Mouse (Mus musculus): ENCODE measurements at regions not wholly inside any gene's neighbourhood (a gene's known extent, or its start where the extent isn't known, plus 50 kb on each side); places are given as distances from the start of the nearest gene placed in this dataset.

DNA sequence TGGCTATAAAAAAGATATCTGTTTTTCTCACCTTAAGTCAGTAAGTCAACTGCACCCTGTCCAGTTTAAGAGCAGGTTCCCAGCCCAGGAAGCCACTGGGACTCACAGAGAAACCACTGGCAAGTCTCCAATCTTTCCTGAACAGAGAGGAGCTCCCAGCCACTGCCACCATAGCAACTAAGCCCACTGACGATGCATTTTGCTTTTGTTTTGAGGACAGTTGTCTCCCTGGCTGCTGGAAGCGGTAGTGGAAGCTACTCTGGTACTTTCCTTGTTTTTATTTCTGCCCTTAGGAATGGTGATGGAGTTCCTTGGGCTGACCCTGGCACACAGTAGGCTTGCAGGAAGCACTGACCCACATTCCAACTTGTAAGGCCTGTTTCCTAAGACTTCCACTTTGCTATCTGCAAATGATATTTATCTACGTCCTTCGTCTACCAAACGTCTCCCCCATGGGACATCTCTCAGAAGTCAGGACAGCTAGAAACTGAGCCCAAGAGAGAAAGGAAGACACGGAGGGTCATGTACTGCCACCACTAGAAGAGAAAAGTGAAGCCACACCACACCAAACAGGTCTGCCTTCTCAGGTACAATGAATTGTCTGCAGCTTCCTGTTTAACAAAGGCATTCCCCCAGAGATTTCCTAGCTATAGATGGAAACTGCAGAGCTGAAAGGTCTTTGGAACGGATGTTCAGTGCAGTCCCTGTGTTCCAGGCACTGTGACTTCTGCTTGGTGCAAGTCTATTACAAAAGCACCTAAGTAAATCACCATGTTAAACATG lies 125.7 kb upstream of the Fmo9 start:
- DNase-seq (ENCODE audit: low read depth, low spot score) = no peak

DNA sequence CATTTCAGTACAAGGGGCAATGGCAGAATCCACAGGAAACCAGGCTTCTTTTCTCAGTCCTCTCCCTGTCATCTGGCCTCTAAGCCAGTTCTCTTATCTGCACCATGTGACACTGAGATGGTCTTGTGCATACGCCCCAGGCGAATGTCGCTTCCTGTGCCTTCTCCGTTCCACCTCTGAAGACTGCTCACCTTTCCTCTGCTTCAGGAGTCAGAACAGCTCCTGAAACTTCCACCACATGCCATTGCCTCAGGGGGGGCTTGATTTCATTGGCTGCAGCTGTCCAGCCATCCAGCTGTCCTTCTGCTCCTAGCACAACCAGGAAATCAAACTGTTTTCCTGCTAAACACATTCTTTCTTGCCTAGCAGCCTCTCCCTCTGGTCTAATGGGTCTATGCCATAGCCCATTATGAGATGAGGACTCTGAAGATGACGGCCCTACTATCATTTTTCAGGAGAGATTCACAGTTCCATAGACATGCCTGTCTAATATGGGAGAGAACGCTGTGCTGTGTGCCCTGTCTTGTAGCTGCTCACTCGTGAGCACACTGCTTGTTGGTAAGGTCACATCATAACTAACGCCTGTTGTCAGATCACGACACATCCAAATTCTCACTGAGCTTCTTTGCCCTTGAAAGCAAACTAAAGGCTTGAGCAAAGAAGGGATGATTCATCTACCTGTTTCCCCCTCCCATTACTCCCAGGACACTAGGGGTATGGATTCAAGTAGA lies 129.9 kb upstream of the Fmo9 start:
- no peak for DNase-seq (ENCODE audit: low read depth, low spot score)

DNA sequence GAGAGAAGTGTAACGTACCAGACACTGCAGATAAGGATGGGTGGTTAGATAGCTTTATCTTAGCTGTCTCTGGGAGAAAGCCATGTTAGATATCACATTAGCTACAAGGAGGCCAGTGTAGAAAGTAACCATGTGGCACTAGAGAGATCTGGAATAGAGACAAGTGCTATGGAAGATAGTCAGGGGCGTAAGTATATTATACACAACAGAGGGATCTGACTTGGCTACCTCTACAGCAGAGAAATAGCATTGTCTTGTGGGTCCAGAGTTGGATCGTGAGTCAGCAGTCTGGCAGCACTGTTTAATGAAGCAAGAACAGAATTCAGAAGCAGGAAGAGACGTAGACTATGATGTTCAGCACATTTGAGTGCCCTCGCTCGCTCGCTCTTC lies 130.4 kb upstream of the Fmo9 start:
- no peak for DNase-seq (ENCODE audit: low read depth, low spot score)

DNA sequence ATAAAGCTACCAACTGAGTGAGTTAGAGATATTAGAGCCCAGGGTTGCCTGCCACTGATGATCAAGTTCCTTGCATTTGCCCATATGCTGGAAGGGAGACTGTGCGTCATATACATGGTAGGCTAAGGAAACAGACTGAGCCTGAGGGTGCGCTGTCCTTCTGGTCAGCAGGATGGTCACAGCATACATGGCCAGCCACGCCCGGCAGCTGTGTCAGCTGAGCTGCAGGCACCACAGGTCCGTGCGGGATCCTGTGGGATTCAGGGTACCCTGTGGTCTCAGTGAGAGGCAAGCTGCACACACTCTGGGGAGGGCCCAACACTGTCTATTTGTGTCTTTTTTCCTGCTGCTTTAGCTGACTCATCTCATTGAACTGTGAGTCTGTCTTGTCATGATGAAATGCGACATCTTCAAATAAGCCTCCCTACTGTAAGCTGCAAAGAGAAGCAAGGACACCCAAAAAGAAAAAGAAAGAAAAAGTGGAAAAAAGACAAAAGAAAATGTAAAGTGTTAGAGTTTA lies 131.3 kb upstream of the Fmo9 start:
- DNase-seq (ENCODE audit: low read depth, low spot score) = no peak

DNA sequence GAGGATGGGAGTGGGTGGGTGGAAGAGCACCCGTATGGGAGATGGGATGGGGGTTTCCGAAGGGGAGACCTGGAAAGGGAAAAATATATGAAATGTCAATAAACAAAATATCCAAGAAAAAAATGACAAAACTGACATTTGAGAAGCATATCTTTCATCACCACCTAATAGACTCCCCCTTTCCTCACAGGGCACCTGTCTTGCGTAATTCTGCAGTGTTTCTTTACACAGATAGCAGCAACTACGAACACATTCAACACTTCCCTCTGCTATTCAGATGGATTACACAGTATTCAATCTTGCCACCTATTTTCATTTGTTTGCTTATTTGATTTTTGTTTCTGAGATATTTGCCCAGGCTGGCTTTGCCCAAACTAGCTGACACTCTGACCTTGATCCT lies 136.3 kb upstream of the Fmo9 start:
- DNase-seq (ENCODE audit: low read depth, low spot score) = no peak

DNA sequence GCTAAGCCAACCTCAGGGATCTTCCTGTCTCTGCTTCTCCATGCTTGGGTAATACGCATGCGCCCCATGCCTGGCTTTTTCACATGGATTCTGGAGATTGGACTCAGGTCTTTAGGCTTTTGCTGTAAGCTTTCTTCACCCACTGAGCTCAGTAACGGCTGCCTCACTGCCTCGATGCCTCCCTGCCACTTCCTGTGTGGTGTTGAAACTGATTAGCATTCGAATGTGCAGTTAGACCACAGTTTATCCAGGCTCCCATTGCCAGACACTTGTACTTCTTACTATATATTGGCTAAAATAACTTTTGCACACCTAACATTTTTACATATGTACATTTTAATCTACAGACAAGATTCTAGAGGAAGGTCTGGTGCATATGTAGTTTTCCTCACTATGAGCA lies 137.0 kb upstream of the Fmo9 start:
- no peak for DNase-seq (ENCODE audit: low read depth, low spot score)

DNA sequence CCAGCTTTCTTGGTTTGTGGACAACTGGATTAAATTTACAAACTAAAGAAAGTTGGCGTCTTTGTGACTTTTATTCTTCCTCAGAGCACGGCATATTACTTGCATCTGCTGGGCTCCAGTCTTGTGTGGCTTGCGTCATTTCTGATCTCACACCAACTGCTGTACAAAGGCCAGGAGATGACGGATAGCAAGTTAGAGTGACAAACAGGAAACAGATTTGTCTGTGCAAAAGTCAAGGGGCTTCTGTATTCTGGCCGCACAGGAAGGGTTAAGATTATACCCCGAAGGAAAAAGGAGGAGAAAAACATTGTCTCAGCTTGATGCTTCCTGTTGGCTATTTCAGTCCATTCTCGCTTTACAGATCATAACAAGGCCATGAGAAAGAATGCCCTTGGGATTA lies 137.8 kb upstream of the Fmo9 start:
- DNase-seq (ENCODE audit: low read depth, low spot score) = no peak

DNA sequence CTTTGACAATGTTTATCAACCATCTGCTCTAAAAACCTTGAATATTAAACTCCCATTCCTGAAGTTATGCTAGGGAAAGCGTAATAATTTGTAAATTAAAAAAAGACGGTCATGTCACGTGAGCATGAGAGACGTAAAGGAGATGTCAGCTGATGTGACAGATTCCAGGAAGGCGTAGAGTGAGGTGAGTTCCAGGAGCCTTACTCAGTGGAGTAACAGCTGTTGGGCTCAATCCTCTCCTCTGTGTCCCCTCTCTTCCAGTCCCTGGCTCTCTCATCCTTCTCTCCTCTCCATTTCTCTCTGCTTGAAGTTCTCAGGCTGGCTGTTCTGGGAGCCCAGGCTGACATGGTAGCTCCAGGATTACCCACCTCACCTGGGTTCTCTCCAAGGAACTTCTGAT lies 138.4 kb upstream of the Fmo9 start:
- DNase-seq (ENCODE audit: low read depth, low spot score) = no peak

DNA sequence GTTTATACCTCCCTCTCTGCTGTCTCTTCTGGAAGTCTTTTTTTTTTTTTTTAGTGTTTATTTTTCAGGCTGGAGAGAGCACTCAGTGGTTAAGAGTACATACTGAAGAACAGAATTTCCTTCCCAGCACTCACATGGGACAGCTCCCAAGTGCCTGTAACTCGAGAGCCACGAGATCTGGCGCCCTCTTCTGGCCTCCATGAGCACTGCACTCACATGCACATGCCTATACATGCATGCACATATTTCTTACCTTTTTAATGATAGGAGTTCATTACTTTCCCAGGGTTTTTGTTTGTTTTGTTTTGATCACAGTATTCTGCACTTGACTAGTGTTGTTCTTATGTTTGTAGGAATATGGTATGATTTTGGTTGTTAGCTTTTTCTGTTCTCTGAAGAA lies 139.5 kb upstream of the Fmo9 start:
- no peak for DNase-seq (ENCODE audit: low read depth, low spot score)

DNA sequence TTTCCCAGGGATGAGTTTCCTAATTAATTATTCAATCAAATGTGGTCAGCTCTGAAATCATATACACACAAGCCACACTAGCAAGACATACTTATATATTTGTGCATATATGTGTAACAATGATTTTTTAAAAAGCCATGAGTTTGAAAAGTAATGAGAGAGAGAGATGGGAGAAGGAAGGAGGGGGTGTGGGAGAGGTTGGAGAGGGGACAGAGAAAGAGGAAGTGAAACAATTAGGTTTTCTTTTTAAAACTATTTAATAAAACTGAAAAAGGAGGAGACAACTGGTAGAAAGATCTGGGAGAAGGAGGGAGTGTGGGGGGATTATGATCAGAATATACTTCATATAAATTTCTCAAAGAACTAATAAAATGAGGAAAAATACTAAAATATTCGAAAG lies 155.7 kb upstream of the Fmo9 start:
- no peak for DNase-seq (ENCODE audit: low read depth, low spot score)

DNA sequence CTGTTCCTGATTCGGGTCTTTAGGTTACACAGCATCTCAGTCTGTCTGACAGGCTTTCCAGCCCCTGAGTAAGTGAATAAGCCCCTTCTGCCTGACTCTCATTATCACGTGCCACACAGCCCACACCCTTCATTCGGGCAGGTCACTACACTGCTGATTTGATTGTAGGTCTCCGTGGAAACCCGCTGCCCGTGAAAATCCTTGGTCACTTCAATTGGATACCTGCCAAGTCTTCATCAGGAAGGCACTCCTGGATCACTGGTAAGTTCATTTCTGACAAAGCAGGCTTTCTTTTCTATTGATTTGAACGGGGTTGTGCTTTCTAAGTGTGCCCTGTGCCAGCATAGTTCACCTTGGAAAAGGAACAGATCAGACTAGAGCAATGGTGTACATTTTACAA lies 158.2 kb upstream of the Fmo9 start:
- peak; percentile 12 for DNase-seq (ENCODE audit: low read depth, low spot score)

DNA sequence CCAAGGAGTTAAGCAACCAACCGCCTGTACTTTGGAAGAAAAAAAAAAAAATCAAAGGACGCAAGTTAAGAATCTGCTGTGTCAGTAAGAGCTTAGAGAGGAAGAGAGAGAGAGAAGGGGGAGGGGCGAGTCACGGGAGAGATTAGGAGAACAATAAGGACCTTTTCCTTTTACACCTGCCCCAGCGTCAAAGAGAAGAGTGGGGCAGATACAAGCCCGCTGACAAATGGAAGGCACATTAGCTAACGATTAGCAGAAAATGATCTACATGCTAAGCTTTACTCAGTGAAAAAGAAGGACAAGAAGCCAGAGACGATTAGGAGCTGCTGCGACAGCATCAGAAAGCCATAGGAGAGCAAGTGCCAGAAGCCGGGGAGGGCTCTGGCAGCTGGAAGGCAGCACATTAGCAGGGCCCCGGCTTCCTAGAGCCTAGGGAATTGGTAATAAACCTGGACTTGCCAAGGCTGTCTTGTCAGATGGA lies 157.8 kb upstream of the Fam78b start:
- peak; percentile 25 for DNase-seq (ENCODE audit: low read depth, low spot score)

DNA sequence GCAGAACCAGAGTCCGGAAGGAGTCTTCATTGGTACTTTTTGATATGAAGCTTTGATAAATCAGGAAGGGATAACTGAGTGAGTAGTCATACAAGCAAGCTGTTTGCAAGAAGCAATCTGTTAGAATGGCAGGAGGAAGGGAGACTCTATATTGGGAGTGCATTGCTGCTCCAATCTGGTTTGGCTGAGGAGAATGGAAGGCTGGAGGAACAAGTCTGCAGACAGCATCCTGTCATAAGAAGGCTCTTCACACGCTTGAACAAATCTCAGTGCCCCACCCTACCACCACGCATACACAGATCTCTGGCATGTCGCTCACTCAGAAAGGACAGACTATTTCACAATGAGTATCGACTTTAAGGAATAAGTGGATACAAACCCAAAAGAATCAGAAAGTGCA lies 154.7 kb upstream of the Fam78b start:
- no peak for DNase-seq (ENCODE audit: low read depth, low spot score)

DNA sequence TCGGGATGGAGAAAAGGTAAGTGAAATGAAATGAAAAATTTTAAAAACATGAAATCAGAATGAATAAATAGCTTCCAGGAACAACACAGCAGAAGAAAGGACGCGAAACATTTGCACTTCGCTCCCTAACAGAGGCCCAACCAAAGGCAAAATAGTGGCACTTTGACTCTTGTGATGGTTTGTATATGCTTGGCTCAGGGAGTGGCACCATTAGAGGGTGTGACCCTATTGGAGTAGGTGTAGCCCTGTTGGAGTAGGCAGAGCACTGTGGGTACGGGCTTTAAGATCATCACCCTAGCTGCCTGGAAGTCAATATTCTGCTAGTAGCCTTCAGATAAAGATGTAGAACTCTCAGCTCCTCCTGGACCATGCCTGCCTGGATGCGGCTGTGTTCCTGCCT lies 154.0 kb upstream of the Fam78b start:
- no peak for DNase-seq (ENCODE audit: low read depth, low spot score)

DNA sequence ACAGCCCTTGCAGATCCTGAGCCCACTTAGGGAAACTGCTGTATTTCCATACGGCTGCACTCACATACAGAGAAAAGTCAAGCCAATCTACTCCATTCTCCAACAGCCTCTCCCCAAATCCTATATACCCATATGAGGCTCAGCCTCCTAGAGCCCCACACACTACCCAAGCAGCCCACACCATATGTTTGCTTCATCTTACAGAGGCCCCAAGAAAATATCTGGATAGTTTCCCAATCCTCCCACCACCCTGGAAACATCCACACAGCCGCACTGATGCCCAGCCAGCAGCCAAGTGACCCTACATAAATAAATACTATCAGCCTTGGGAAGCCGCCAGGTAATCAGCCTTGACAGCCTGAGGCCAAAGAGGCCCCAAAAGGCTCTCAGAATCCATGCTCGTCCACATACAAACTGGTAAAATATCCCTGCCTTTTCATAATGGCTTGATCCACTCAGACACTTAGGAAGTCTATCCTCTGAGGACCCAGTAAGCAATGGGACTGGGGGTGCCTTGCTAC lies 153.1 kb upstream of the Fam78b start:
- no peak for DNase-seq (ENCODE audit: low read depth, low spot score)

DNA sequence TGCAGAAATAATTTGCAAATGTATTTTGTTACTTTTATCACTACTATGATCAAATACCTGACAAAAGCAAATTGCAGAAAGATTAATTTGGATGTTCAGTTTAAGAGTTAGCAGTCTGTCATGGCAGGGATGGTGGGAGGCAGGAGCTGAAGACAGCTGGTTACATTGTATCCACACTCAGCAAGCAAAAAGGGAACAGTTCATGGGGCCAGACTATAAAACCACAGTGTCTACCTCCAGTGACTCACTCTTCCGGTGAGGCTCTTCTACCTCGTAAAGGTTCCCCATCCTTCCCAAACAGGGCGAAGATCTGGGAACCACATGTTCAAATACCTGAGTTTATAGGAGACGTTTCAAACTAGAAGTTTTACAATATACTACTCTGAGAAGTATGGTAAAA lies 145.2 kb upstream of the Fam78b start:
- DNase-seq (ENCODE audit: low read depth, low spot score) = no peak

DNA sequence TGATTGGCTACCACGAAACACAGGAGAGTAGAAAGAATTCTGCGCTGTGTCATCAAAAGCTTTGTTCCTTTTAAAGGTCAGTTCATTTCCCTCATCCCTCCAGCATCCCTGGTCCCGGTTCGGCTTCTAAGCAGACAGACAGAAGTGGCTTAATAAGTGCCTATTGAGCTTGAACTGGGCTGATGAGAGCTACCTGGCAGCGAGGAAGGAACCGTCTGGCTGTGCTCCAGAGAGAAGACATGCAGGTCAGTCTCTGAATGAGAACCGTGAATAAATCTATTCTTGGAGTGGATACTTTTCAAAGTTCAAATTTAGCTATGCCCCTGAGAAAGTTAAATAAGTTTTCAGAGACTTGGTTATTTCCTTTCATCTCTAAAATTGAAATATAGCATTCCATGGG lies 135.0 kb upstream of the Fam78b start:
- DNase-seq (ENCODE audit: low read depth, low spot score) = no peak

DNA sequence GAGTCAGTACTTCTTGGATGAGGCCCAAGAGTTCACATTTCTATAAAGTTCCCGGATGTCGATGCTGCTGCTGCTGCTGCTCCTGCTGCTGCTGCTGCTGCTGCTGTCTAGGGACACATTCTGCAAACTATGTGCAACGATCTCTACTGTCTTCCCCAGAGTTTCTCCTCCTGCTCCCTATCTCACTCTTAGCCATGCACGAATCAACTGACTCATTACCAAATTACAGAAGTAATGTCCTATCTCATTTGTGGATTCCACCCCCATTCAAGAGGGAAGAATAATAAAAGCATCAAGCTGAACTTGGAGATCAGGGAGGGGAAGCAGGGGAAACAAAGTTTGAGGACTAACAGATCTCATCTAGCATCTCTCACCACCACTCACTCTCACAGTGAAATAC lies 130.0 kb upstream of the Fam78b start:
- no peak for DNase-seq (ENCODE audit: low read depth, low spot score)

DNA sequence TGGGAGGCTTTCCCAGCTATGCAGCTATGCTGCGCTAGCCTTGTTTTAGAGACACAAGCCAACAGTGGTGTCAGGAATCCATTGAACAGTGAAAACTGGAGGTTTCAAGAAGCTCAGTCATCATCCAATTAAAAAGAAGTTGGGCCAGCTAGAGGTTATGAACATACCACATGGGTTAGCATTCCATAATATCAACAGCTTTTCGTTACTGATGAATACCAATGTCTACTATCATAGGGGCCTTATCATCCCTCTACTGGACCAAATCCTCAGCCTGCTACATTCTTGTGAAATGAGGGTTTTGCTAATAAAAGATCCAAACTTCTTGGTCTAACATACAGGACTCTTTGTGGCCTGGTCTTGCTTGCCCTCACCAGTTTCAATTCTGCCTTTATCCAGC lies 124.8 kb upstream of the Fam78b start:
- DNase-seq (ENCODE audit: low read depth, low spot score) = no peak

DNA sequence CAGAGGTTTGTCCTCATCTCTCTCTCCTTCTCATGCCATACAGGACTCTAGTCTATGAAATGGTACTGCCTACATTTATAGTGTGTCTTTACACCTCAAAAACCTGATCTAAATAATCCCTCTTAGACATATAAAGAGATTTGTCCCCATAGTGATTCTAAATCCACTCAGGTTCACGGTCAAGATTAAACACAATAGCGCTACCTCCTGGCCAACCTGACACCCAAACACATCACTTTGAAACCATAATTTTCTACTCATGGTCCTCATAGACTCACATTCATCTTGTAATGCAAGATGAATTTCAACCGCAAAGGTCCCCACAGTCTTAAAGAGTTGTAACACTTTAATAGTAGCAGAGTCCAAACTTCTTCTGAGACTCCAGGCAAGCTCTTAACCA lies 118.0 kb upstream of the Fam78b start:
- no peak for DNase-seq (ENCODE audit: low read depth, low spot score)

DNA sequence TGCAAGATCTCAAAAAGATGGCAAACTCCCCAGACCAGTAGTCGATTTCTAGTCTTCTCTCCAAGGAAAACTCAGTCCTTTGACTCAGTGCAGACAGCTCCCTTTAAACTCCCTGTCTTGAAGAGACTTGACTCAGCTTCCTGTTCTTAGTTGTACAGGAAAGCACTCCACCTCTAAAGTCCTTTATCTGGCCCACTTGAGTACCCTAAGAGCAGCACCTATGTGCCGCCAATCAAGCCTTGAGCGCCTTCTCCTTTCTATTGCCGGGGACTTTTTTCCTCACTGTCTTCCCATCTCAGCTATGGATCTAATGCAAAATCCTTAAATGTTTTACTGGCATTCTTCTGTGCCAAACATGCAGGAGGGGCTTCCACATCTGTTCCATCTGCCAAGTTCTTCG lies 105.3 kb upstream of the Fam78b start:
- DNase-seq (ENCODE audit: low read depth, low spot score) = no peak

DNA sequence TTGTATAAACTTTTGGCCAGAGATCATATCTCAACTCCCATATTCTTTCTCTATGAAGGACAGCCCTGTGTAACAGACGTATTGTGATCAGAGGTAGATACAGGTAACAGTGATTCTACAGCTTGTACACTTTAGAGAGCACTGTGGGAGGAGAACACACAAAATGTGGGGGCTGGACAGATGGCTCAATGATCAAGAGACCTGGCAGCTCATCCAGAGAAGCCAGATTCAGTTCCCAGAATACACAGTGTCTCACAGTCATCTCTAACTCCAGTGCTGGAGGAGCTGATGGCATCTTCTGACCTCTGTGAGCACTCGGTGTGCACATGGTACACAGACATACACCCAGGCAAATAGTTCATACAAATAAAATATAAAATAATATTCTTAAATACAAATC lies 102.5 kb upstream of the Fam78b start:
- DNase-seq (ENCODE audit: low read depth, low spot score) = no peak

DNA sequence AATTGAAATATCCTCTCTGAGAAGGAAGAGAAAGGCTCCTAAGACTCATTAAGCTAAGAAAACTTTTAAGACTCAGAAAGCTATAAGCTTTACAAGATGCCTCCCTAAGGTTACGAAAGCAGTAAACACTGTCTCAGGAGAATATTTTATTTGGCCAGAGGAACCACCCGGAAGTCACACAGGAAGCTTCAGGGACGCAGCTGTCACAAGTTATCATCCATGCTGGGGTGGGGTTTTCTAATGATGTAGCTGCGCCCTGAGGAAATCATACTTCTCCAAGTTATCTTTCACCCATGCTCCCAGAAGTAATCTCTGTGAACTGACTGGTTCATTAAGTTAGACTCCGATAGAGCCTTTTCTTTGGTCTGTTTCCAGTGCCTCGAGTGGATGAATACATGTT lies 102.0 kb upstream of the Fam78b start:
- DNase-seq (ENCODE audit: low read depth, low spot score) = no peak
